Mouse (Mus musculus): ENCODE measurements around the gene Grb2. TPM values are rescaled to one million over a fixed set of nuclear protein-coding genes. Genes with fewer than 3 reads are reported as not detected.

Gene Grb2
- polyA plus RNA-seq, 1 experiment from 2014 or later = 62.8 TPM

GRCm38 (mm10) chr11:115672226-115672987 is 36.0 kb downstream of the Grb2 start:
- no peak overlapping the region for H3K4me2 ChIP-seq (replicated peaks; ENCODE audit: low read depth, low read length)
- DNase-seq (ENCODE audit: low spot score) = no peak
- no peaks in the 10 kb centered on the region for H3K36me3 ChIP-seq (ENCODE audit: insufficient read depth, low read length)
- H3K4me3 ChIP-seq (ENCODE audit: low read depth, low read length) = no peak overlapping the region
- no peak for TF ChIP-seq EP300 (IDR thresholded peaks at IDR 0.05)
- no peak for TF ChIP-seq CTCF (IDR thresholded peaks at IDR 0.05)
- H3K27ac ChIP-seq (ENCODE audit: low read length) = no peak overlapping the region
- no peak for ATAC-seq
- H3K9me3 ChIP-seq (ENCODE audit: low read length) = no peaks in the 10 kb centered on the region
- no peaks in the 10 kb centered on the region for H3K27me3 ChIP-seq (replicated peaks; ENCODE audit: insufficient read depth, low read length)
- WGBS = 66% methylated on average over 7 of the region's 7 CpGs
- H3K4me1 ChIP-seq (ENCODE audit: insufficient read depth, low read depth, low read length) = no peaks in the 10 kb centered on the region
- no peak overlapping the region for H3K9ac ChIP-seq (replicated peaks; ENCODE audit: low read depth)

- Histone ChIP-seq H3K4me3 (ENCODE audit: low read depth, low read length) (no peak overlapping the region), H3K4me1 (ENCODE audit: insufficient read depth, low read depth, low read length) (no peaks in the 10 kb centered on the region), H3K9me3 (ENCODE audit: low read length) (no peaks in the 10 kb centered on the region), H3K4me2 (replicated peaks; ENCODE audit: low read depth, low read length) (no peak overlapping the region), H3K27me3 (replicated peaks; ENCODE audit: insufficient read depth, low read length) (no peaks in the 10 kb centered on the region), H3K36me3 (ENCODE audit: insufficient read depth, low read length) (no peaks in the 10 kb centered on the region), H3K27ac (ENCODE audit: low read length) (no peak overlapping the region), H3K9ac (replicated peaks; ENCODE audit: low read depth) (no peak overlapping the region)
- ATAC-seq = no peak
- TF ChIP-seq EP300 (IDR thresholded peaks at IDR 0.05) (no peak), CTCF (IDR thresholded peaks at IDR 0.05) (no peak)
- 41% methylated on average over 5 of the region's 5 CpGs for WGBS
- DNase-seq (ENCODE audit: low spot score) = no peak
Measured at GRCm38 (mm10) chr11:115670451-115671050, 37.8 kb downstream of the Grb2 start.

- H3K27me3 ChIP-seq (replicated peaks; ENCODE audit: insufficient read depth, low read length) = no peaks in the 10 kb centered on the region
- H3K9me3 ChIP-seq (ENCODE audit: low read length) = no peaks in the 10 kb centered on the region
- no peak overlapping the region for H3K4me2 ChIP-seq (replicated peaks; ENCODE audit: low read depth, low read length)
- H3K36me3 ChIP-seq (ENCODE audit: insufficient read depth, low read length) = no peaks in the 10 kb centered on the region
- H3K4me1 ChIP-seq (ENCODE audit: insufficient read depth, low read depth, low read length) = no peaks in the 10 kb centered on the region
- no peak overlapping the region for H3K9ac ChIP-seq (replicated peaks; ENCODE audit: low read depth)
- 81% methylated on average over 4 of the region's 4 CpGs for WGBS
- no peak for ATAC-seq
- no peak overlapping the region for H3K4me3 ChIP-seq (ENCODE audit: low read depth, low read length)
- H3K27ac ChIP-seq (ENCODE audit: low read length) = no peak overlapping the region
- TF ChIP-seq EP300 (IDR thresholded peaks at IDR 0.05) = no peak
- no peak for TF ChIP-seq CTCF (IDR thresholded peaks at IDR 0.05)
- DNase-seq (ENCODE audit: low spot score) = no peak
Measured at GRCm38 (mm10) chr11:115663676-115664335, 44.6 kb downstream of the Grb2 start.

- Histone ChIP-seq H3K4me1 (ENCODE audit: insufficient read depth, low read depth, low read length) (no peaks in the 10 kb centered on the region), H3K4me3 (ENCODE audit: low read depth, low read length) (no peak overlapping the region), H3K9ac (replicated peaks; ENCODE audit: low read depth) (no peak overlapping the region), H3K4me2 (replicated peaks; ENCODE audit: low read depth, low read length) (no peak overlapping the region), H3K27me3 (replicated peaks; ENCODE audit: insufficient read depth, low read length) (no peaks in the 10 kb centered on the region), H3K27ac (ENCODE audit: low read length) (no peak overlapping the region), H3K36me3 (ENCODE audit: insufficient read depth, low read length) (no peaks in the 10 kb centered on the region), H3K9me3 (ENCODE audit: low read length) (no peaks in the 10 kb centered on the region)
- WGBS = 90% methylated on average over 4 of the region's 4 CpGs
- DNase-seq (ENCODE audit: low spot score) (no peak), ATAC-seq (no peak)
- TF ChIP-seq CTCF (IDR thresholded peaks at IDR 0.05) = no peak
- no peak for TF ChIP-seq EP300 (IDR thresholded peaks at IDR 0.05)
Measured at GRCm38 (mm10) chr11:115660376-115660775, 48.0 kb downstream of the Grb2 start.

GRCm38 (mm10) chr11:115658521-115658920 is 49.9 kb downstream of the Grb2 start:
- no peak overlapping the region for H3K4me2 ChIP-seq (replicated peaks; ENCODE audit: low read depth, low read length)

GRCm38 (mm10) chr11:115654128-115654527 is 54.3 kb downstream of the Grb2 start:
- Histone ChIP-seq H3K9ac (replicated peaks; ENCODE audit: low read depth) (no peak overlapping the region), H3K27me3 (replicated peaks; ENCODE audit: insufficient read depth, low read length) (no peaks in the 10 kb centered on the region), H3K27ac (ENCODE audit: low read length) (no peak overlapping the region), H3K4me2 (replicated peaks; ENCODE audit: low read depth, low read length) (no peak overlapping the region), H3K9me3 (ENCODE audit: low read length) (no peaks in the 10 kb centered on the region), H3K4me3 (ENCODE audit: low read depth, low read length) (no peak overlapping the region), H3K4me1 (ENCODE audit: insufficient read depth, low read depth, low read length) (no peaks in the 10 kb centered on the region), H3K36me3 (ENCODE audit: insufficient read depth, low read length) (no peaks in the 10 kb centered on the region; the same call in 1 of the 2 replicates)
- DNase-seq (ENCODE audit: low spot score) = no peak
- 68% methylated on average over 2 of the region's 2 CpGs for WGBS
- TF ChIP-seq CTCF (IDR thresholded peaks at IDR 0.05) = no peak
- TF ChIP-seq EP300 (IDR thresholded peaks at IDR 0.05) = no peak
- ATAC-seq = no peak

More at GRCm38 (mm10) chr11:115658521-115658920, 49.9 kb downstream of the Grb2 start:
- ATAC-seq (no peak), DNase-seq (ENCODE audit: low spot score) (no peak)
- H3K9me3 ChIP-seq (ENCODE audit: low read length) = no peaks in the 10 kb centered on the region
- H3K4me1 ChIP-seq (ENCODE audit: insufficient read depth, low read depth, low read length) = no peaks in the 10 kb centered on the region
- no peak overlapping the region for H3K9ac ChIP-seq (replicated peaks; ENCODE audit: low read depth)
- TF ChIP-seq EP300 (IDR thresholded peaks at IDR 0.05) (no peak), CTCF (IDR thresholded peaks at IDR 0.05) (no peak)
- no peaks in the 10 kb centered on the region; the same call in 1 of the 2 replicates for H3K36me3 ChIP-seq (ENCODE audit: insufficient read depth, low read length)
- no peak overlapping the region for H3K27ac ChIP-seq (ENCODE audit: low read length)
- no peaks in the 10 kb centered on the region for H3K27me3 ChIP-seq (replicated peaks; ENCODE audit: insufficient read depth, low read length)
- WGBS = 79% methylated on average over 6 of the region's 6 CpGs
- no peak overlapping the region for H3K4me3 ChIP-seq (ENCODE audit: low read depth, low read length)

Measured in lung, postnatal 0 days (tissue).